Mouse (Mus musculus) cerebellum, adult 9-11 months (tissue): ENCODE data around the gene Olfr770.
"Not testable (repeated sequence)": the region's sequence is repeated elsewhere in the genome, so short reads cannot be mapped to it uniquely, and the experiment has no call there.

Experiments used
- DNase-seq: peaks from one replicate; pipeline ENCODE4 v3.0.0; 2022

Olfr770 gene

DNA sequence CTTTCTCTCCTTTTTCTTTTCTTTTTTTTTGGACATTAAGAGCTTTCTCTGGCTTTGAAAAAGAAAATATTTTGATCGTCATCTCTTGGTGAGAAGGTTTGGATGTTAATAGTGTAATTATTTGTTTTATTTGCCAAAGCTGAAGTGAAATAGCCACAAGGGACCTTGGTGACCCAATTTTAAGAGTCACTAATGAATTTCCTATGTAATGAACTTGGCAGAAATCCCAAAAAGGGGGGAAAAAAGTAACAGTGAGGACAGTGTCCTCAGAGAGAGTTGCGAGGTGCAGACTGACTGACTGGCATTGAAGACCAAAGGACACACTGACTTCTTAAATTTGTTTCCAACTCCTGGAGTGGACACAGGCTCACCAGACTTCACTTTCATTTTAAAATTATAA is at the start of gene Olfr770:
Olfr770 (minus strand) TSS at position 101 of the 400 bp plus-strand sequence.
- no peak for DNase-seq

DNA sequence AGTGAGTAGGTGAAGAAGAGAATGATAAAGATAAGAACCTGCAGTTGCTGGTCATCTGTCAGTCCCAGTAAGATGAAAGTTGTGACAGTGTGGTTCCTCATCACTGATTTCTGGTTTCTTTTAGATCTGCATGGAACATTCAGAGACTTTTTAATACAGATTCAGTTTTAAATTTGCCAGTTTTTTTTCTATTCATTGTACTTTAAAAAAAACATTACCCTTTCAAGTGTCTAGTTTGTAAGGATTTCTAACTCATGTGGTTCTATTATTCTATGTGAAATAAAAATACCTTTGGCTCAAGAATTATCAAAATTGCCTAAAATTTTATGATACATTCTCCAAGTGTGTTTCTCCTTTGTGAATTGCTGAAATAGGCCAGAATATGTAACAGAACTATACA is 48.5 kb upstream of the Olfr770 start, which contains the start of gene Olfr773:
Olfr773 (minus strand) TSS at position 101 of the 400 bp plus-strand sequence.
- not testable (repeated sequence) for DNase-seq

- not testable (repeated sequence) for DNase-seq
Observed at GRCm38 (mm10) chr10:129177821-129178220, 39.0 kb upstream of the Olfr770 start, which contains the start of gene Olfr772. Olfr772 (minus strand) TSS chr10:129177921.

GRCm38 (mm10) chr10:129164651-129165050 is 25.9 kb upstream of the Olfr770 start, which contains the start of gene Olfr771:
Olfr771 (minus strand) TSS chr10:129164751.
- no peak for DNase-seq

GRCm38 (mm10) chr10:129117761-129118160 is 21.0 kb downstream of the Olfr770 start, which contains the start of gene Olfr769:
Olfr769 (minus strand) TSS chr10:129117861.
- no peak for DNase-seq

DNA sequence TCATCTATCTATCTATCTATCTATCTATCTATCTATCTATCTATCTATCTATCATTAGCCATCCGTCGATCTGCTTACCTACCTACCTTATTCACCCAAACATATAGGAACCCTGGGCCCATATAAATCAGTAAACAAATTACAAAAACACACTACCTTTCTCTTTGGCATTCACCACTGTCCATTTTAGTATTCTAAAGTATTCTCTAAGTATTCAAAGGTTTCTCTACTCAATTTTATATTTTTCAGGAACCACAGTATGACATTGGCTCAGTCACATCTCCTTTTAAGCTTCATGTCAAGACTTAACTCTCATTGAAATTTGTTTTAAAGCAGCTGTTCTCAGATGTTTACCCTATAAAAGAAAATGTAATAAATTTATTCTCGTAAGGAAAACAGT is 23.7 kb downstream of the Olfr770 start:
- DNase-seq: no peak

DNA sequence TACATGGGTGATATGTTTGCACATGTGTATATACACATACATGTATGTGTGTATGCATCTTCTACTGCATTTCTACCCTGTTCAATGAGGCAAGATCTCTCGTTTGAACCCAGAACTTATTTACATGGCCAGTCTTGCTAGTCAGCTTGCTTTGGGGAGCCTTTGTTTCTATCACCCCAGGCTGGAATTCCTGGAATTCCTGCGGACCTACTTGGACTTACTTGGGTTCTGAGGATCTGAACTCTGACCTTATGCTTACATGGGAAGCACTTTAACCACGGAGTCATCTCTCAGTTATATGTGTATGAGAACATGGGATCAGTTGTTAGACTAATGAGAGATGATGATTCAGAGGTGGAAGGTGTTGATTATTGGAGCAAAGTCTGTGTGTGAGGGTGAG is 37.6 kb downstream of the Olfr770 start:
- no peak for DNase-seq

- DNase-seq: no peak
Observed at GRCm38 (mm10) chr10:129099275-129099674, 39.5 kb downstream of the Olfr770 start, which contains the start of gene Olfr768. Olfr768 (minus strand) TSS chr10:129099375.

GRCm38 (mm10) chr10:129082810-129083209 is 56.0 kb downstream of the Olfr770 start, which contains the start of gene Olfr767:
Olfr767 (minus strand) TSS chr10:129082910.
- not testable (repeated sequence) for DNase-seq
